In the genomic region with DNA sequence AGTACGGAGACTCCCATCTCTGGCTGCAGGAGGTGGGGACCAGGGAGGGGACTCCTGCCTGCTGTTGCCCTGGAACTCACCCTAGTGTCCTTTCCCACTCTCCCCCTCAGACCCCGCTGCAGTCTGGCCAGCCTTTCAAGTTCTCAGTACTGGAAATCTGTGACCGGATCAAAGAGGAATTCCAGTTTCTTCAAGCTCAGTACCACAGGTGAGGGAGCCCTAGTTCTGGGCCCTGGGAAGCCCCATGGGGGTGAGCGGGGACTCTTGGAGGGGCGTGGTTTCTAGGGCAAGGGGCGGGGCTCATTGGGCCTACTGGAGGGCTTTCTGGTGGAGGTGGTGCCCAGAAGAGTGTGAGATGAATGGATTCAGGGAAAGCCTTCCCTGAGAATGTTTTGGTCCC, we compare ENCODE assay signal across 8 mouse cellular contexts. TPM values are rescaled to one million over a fixed set of nuclear protein-coding genes. Genes with fewer than 3 reads are reported as not detected.
DNase-seq lines count a peak whose midpoint lies in the region; ATAC-seq and TF ChIP-seq lines count a peak whose summit lies in the region.

No protein-coding gene starts in this region.

- peak overlapping the region; percentile 70 for H3K4me2 ChIP-seq in forebrain, embryonic 14.5 days (ENCODE audit: low read length)
- peak overlapping the region; percentile 88 for H3K4me2 ChIP-seq in midbrain, embryonic 16.5 days (ENCODE audit: low read length)

- no peaks in the 10 kb centered on the region for H3K36me3 ChIP-seq in E14TG2a.4 (ENCODE audit: insufficient read depth, low read length)
- H3K36me3 ChIP-seq in forebrain, embryonic 14.5 days (ENCODE audit: control insufficient read depth, insufficient read depth, low read length) = no peaks in the 10 kb centered on the region
- no peaks in the 10 kb centered on the region for H3K36me3 ChIP-seq in midbrain, embryonic 16.5 days (ENCODE audit: control insufficient read depth, insufficient read depth, low read length)

- H3K4me1 ChIP-seq in E14TG2a.4 (replicated peaks; ENCODE audit: low read depth, low read length) = peaks cover 59% of the 10 kb centered on the region
- H3K4me1 ChIP-seq in forebrain, embryonic 14.5 days (ENCODE audit: control insufficient read depth, insufficient read depth, low read length) = peaks cover 22% of the 10 kb centered on the region
- H3K4me1 ChIP-seq in midbrain, embryonic 16.5 days (ENCODE audit: control insufficient read depth, insufficient read depth, low read length) = peaks cover 27% of the 10 kb centered on the region

- H3K9me3 ChIP-seq in E14TG2a.4 (ENCODE audit: low read length) = 0 out of 2 replicates have a peak, but pooled peaks cover 3% of the 10 kb centered on the region
- H3K9me3 ChIP-seq in forebrain, embryonic 14.5 days (replicated peaks; ENCODE audit: control insufficient read depth, low read length) = no peaks in the 10 kb centered on the region
- no peaks in the 10 kb centered on the region for H3K9me3 ChIP-seq in midbrain, embryonic 16.5 days (replicated peaks; ENCODE audit: control insufficient read depth, low read length, poor library complexity, severe bottlenecking)

- 2% methylated on average over 6 of the region's 6 CpGs for WGBS in forebrain, embryonic 14.5 days
- WGBS in midbrain, embryonic 16.5 days = under 1% methylated on average over 6 of the region's 6 CpGs

- peak; percentile 75 for DNase-seq in cerebellum, adult 11-12 months
- no peak for DNase-seq in cerebellum, postnatal 4 days (ENCODE audit: low spot score in 2 of 2)
- DNase-seq in forebrain, embryonic 14.5 days (ENCODE audit: low spot score) = no peak
- peak; percentile 45 for DNase-seq in kidney, postnatal 14 days
- DNase-seq in layer of hippocampus, adult 18-20 months (ENCODE audit: low spot score in 2 of 2) = no peak

- peaks cover 89% of the 10 kb centered on the region for H3K27me3 ChIP-seq in E14TG2a.4 (ENCODE audit: insufficient read depth, low read length)
- H3K27me3 ChIP-seq in forebrain, embryonic 14.5 days (replicated peaks; ENCODE audit: control insufficient read depth, insufficient read depth, low read length) = peaks cover 24% of the 10 kb centered on the region
- H3K27me3 ChIP-seq in midbrain, embryonic 16.5 days (ENCODE audit: control insufficient read depth, insufficient read depth, low read depth, low read length) = peaks cover 33% of the 10 kb centered on the region

- peak overlapping the region; percentile 68 for H3K9ac ChIP-seq in forebrain, embryonic 14.5 days (ENCODE audit: low read length)
- H3K9ac ChIP-seq in midbrain, embryonic 16.5 days (ENCODE audit: low read depth, low read length) = peak overlapping the region; percentile 80

- peak overlapping the region; percentile 75 for H3K4me3 ChIP-seq in E14TG2a.4 (replicated peaks; ENCODE audit: low read length)
- peak overlapping the region; percentile 50 for H3K4me3 ChIP-seq in forebrain, embryonic 14.5 days (ENCODE audit: low read depth, low read length)
- peak overlapping the region; percentile 62 for H3K4me3 ChIP-seq in midbrain, embryonic 16.5 days (ENCODE audit: low read depth, low read length)

- no peak for TF ChIP-seq CTCF in E14TG2a.4 (conservative IDR thresholded peaks at IDR 0.05; ENCODE audit: low read length)

- ATAC-seq in forebrain, embryonic 14.5 days = no peak
- no peak for ATAC-seq in midbrain, embryonic 16.5 days
- ATAC-seq in activated CD4-positive, CD25-positive, alpha-beta regulatory T cell, adult 4 months = no peak

- H3K27ac ChIP-seq in forebrain, embryonic 14.5 days (ENCODE audit: low read depth, low read length) = no peak overlapping the region
- H3K27ac ChIP-seq in midbrain, embryonic 16.5 days (ENCODE audit: low read length) = no peak overlapping the region

RNA-seq across cellular contexts. Expression of a gene that starts 1.3 kb away (rescaled TPM):
- 12.0 and 17.2 TPM in 2 replicates for polyA plus RNA-seq in forebrain, embryonic 14.5 days (2014; fragmentation: Nextera tagmentation; extraction: Ambion mirVana)
- 39.0 and 54.8 TPM in 2 replicates for polyA plus RNA-seq in midbrain, embryonic 16.5 days (2015; fragmentation: Nextera tagmentation; extraction: Ambion mirVana)
- total RNA-seq in layer of hippocampus, adult 18-20 months (2021) = 10 to 100 TPM; 31.6 to 31.8 TPM
- polyA plus RNA-seq in activated CD4-positive, CD25-positive, alpha-beta regulatory T cell, adult 4 months (2017; shearing (Covaris generic)) = 1 to 10 TPM in 1 of 2 experiments, under 1 TPM in 1; 0.78 to 1.5 TPM

RNA-seq across cellular contexts. Expression of a gene that starts 16.4 kb away (rescaled TPM):
- polyA plus RNA-seq in forebrain, embryonic 14.5 days (2014; fragmentation: Nextera tagmentation; extraction: Ambion mirVana) = 415 and 532 TPM in 2 replicates
- polyA plus RNA-seq in midbrain, embryonic 16.5 days (2015; fragmentation: Nextera tagmentation; extraction: Ambion mirVana) = 700 and 706 TPM in 2 replicates
- 100 to 1,000 TPM; 765 to 778 TPM for total RNA-seq in layer of hippocampus, adult 18-20 months (2021)
- 100 to 1,000 TPM; 120 to 125 TPM for polyA plus RNA-seq in activated CD4-positive, CD25-positive, alpha-beta regulatory T cell, adult 4 months (2017; shearing (Covaris generic))

RNA-seq across cellular contexts. Expression of a gene that starts 25.2 kb away (rescaled TPM):
- polyA plus RNA-seq in forebrain, embryonic 14.5 days (2014; fragmentation: Nextera tagmentation; extraction: Ambion mirVana) = 2.4 and 2.5 TPM in 2 replicates
- polyA plus RNA-seq in midbrain, embryonic 16.5 days (2015; fragmentation: Nextera tagmentation; extraction: Ambion mirVana) = 4.3 and 5.2 TPM in 2 replicates
- 1 to 10 TPM; 2.6 to 4.1 TPM for total RNA-seq in layer of hippocampus, adult 18-20 months (2021)
- polyA plus RNA-seq in activated CD4-positive, CD25-positive, alpha-beta regulatory T cell, adult 4 months (2017; shearing (Covaris generic)) = under 1 TPM in 1 of 2 experiments, not detected in 1; 0.89 TPM

RNA-seq across cellular contexts. Expression of a gene that starts 30.4 kb away (rescaled TPM):
- polyA plus RNA-seq in forebrain, embryonic 14.5 days (2014; fragmentation: Nextera tagmentation; extraction: Ambion mirVana) = 0.81 and 1.0 TPM in 2 replicates
- 1.9 and 2.0 TPM in 2 replicates for polyA plus RNA-seq in midbrain, embryonic 16.5 days (2015; fragmentation: Nextera tagmentation; extraction: Ambion mirVana)
- total RNA-seq in layer of hippocampus, adult 18-20 months (2021) = 1 to 10 TPM; 3.6 to 3.8 TPM
- 1 to 10 TPM; 1.5 to 2.5 TPM for polyA plus RNA-seq in activated CD4-positive, CD25-positive, alpha-beta regulatory T cell, adult 4 months (2017; shearing (Covaris generic))

RNA-seq across cellular contexts. Expression of a gene that starts 30.7 kb away (rescaled TPM):
- polyA plus RNA-seq in forebrain, embryonic 14.5 days (2014; fragmentation: Nextera tagmentation; extraction: Ambion mirVana) = 97.6 and 98.9 TPM in 2 replicates
- 89.7 and 90.2 TPM in 2 replicates for polyA plus RNA-seq in midbrain, embryonic 16.5 days (2015; fragmentation: Nextera tagmentation; extraction: Ambion mirVana)
- total RNA-seq in layer of hippocampus, adult 18-20 months (2021) = 100 to 1,000 TPM; 124 to 126 TPM
- 10 to 100 TPM; 21.7 to 24.5 TPM for polyA plus RNA-seq in activated CD4-positive, CD25-positive, alpha-beta regulatory T cell, adult 4 months (2017; shearing (Covaris generic))

Comparison
In these comparisons a context has a peak if more than half of its experiments do, and no peak if none do; other contexts are left out.
1. DNase-seq: peak in cerebellum, adult 11-12 months (single experiment) and kidney, postnatal 14 days (single experiment); none in cerebellum, postnatal 4 days (0 of 2), forebrain, embryonic 14.5 days (single experiment) and layer of hippocampus, adult 18-20 months (0 of 2).
2. Peak in every context shown above with its lines, with median percentiles within 50 percentile points of each other: H3K4me3 ChIP-seq.